Mouse (Mus musculus) hindbrain, postnatal 0 days (tissue): ENCODE results near the gene Rgs16. TPM values are rescaled to one million over a fixed set of nuclear protein-coding genes. Genes with fewer than 3 reads are reported as not detected.

Experiments used
- ATAC-seq: fragments of 200-750 bp; cut with Nextera tagmentation; 2 replicates; pipeline ENCODE4 v1.8.0; 2017; ENCODE audit warnings: mild to moderate bottlenecking, moderate TSS enrichment, moderate library complexity
- DNase-seq: peaks from one replicate; pipeline ENCODE4 v3.0.0-alpha.2; 2015; ENCODE audit warnings: low spot score
- H3K27ac ChIP-seq: fragments of 300-500 bp; sonication (generic); 2 replicates; pipeline ENCODE4 v1.5.1; 2014; ENCODE audit warnings: mild to moderate bottlenecking
- H3K27me3 ChIP-seq: fragments of 300-500 bp; sonication (generic); 2 replicates; pipeline ENCODE4 v1.6.1; 2014; ENCODE audit warnings: low read length, mixed read lengths; ENCODE audit not compliant: insufficient read depth
- H3K36me3 ChIP-seq: fragments of 300-500 bp; sonication (generic); 2 replicates; pipeline ENCODE4 v1.6.1; 2014; ENCODE audit warnings: low read length, mixed read lengths; ENCODE audit not compliant: insufficient read depth
- H3K4me1 ChIP-seq: fragments of 300-500 bp; sonication (generic); 2 replicates; pipeline ENCODE4 v1.6.1; 2014; ENCODE audit warnings: antibody characterized with exemption, low read length, mixed read lengths; ENCODE audit not compliant: insufficient read depth
- H3K4me2 ChIP-seq: fragments of 300-500 bp; sonication (generic); 2 replicates; pipeline ENCODE4 v1.6.1; 2014; ENCODE audit warnings: low read depth, mild to moderate bottlenecking, low read length, moderate library complexity, mixed read lengths
- H3K4me3 ChIP-seq: fragments of 300-500 bp; sonication (generic); 2 replicates; pipeline ENCODE4 v1.5.1; 2014; ENCODE audit warnings: low read length
- H3K9ac ChIP-seq: fragments of 300-500 bp; sonication (generic); replicated peaks from 2 replicates; pipeline ENCODE4 v1.6.1; 2014; ENCODE audit warnings: mild to moderate bottlenecking, low read length, moderate library complexity, mixed read lengths
- H3K9me3 ChIP-seq: fragments of 300-500 bp; sonication (generic); 2 replicates; pipeline ENCODE4 v1.6.1; 2016; ENCODE audit warnings: low read length, mixed read lengths
- CTCF ChIP-seq: IDR thresholded peaks from 2 replicates; pipeline ENCODE4 v1.5.1; 2016; ENCODE audit warnings: antibody characterized with exemption, control low read depth, low read depth
- WGBS: fragments of 180-500 bp; shearing (Covaris S2); extraction: QIAGEN DNeasy Blood & Tissue Kit; methylation state at CpG from one replicate; pipeline ENCODE4 v1.1.7; 2014; 5-methylcytosine and 5-hydroxymethylcytosine counted together
- polyA plus RNA-seq: library from polyadenylated mRNA; unstranded; fragments of >200 nt; fragmentation: Nextera tagmentation; extraction: Ambion mirVana; gene quantifications from 2 replicates; pipeline ENCODE4 v1.2.1, GENCODE M21; 2015
- total RNA-seq: library from RNA; depleted of rRNA; stranded (reverse); fragments of >200 nt; gene quantifications from 2 replicates; pipeline ENCODE4 v1.2.3, GENCODE M21; 2014

Gene Rgs16
- total and polyA plus RNA-seq, 2 experiments from 2014 or later, result 4.3 to 6.7 TPM

- no peak for DNase-seq
- no peaks in the 10 kb centered on the region for H3K27me3 ChIP-seq
- H3K9ac ChIP-seq, result no peak overlapping the region
- TF ChIP-seq CTCF, result no peak
- ATAC-seq, result no peak
- H3K4me3 ChIP-seq, result no peak overlapping the region
- no peak overlapping the region for H3K27ac ChIP-seq
- WGBS, result 52% methylated on average over 16 of the region's 16 CpGs
- H3K36me3 ChIP-seq, result no peaks in the 10 kb centered on the region
- peaks cover under 1% of the 10 kb centered on the region for H3K4me1 ChIP-seq
- H3K9me3 ChIP-seq, result no peaks in the 10 kb centered on the region
- H3K4me2 ChIP-seq, result no peak overlapping the region
These were observed 42.4 kb upstream of the Rgs16 start for GRCm38 (mm10) chr1:153697581-153698251.

GRCm38 (mm10) chr1:153698311-153699084 is 41.7 kb upstream of the Rgs16 start:
- no peaks in the 10 kb centered on the region for H3K36me3 ChIP-seq
- peaks cover 8% of the 10 kb centered on the region for H3K4me1 ChIP-seq
- no peak for TF ChIP-seq CTCF
- H3K4me2 ChIP-seq, result no peak overlapping the region
- H3K9ac ChIP-seq, result no peak overlapping the region
- ATAC-seq (no peak), DNase-seq (no peak)
- WGBS, result 59% methylated on average over 7 of the region's 7 CpGs
- no peaks in the 10 kb centered on the region for H3K9me3 ChIP-seq
- no peak overlapping the region for H3K27ac ChIP-seq
- no peak overlapping the region for H3K4me3 ChIP-seq
- H3K27me3 ChIP-seq, result no peaks in the 10 kb centered on the region

GRCm38 (mm10) chr1:153700448-153701063 is 39.6 kb upstream of the Rgs16 start:
- H3K4me1 ChIP-seq, result peaks cover 12% of the 10 kb centered on the region
- ATAC-seq (no peak), DNase-seq (no peak)
- 83% methylated on average over 11 of the region's 11 CpGs for WGBS
- no peak overlapping the region for H3K4me3 ChIP-seq
- H3K36me3 ChIP-seq, result no peaks in the 10 kb centered on the region
- H3K9me3 ChIP-seq, result no peaks in the 10 kb centered on the region
- H3K9ac ChIP-seq, result no peak overlapping the region
- H3K27me3 ChIP-seq, result no peaks in the 10 kb centered on the region
- H3K4me2 ChIP-seq, result no peak overlapping the region
- no peak overlapping the region for H3K27ac ChIP-seq
- TF ChIP-seq CTCF, result no peak

GRCm38 (mm10) chr1:153701461-153701860 is 38.7 kb upstream of the Rgs16 start:
- no peak for TF ChIP-seq CTCF
- no peaks in the 10 kb centered on the region for H3K9me3 ChIP-seq
- H3K36me3 ChIP-seq, result no peaks in the 10 kb centered on the region
- ATAC-seq, result no peak
- H3K4me2 ChIP-seq, result no peak overlapping the region
- no peak overlapping the region for H3K27ac ChIP-seq
- peaks cover 12% of the 10 kb centered on the region for H3K4me1 ChIP-seq
- H3K4me3 ChIP-seq, result no peak overlapping the region
- WGBS, result 91% methylated on average over 1 of the region's 1 CpGs
- H3K27me3 ChIP-seq, result no peaks in the 10 kb centered on the region
- DNase-seq, result no peak
- no peak overlapping the region for H3K9ac ChIP-seq

GRCm38 (mm10) chr1:153702166-153702852 is 37.8 kb upstream of the Rgs16 start:
- no peaks in the 10 kb centered on the region for H3K9me3 ChIP-seq
- DNase-seq (no peak), ATAC-seq (no peak)
- peaks cover 12% of the 10 kb centered on the region for H3K4me1 ChIP-seq
- no peak overlapping the region for H3K9ac ChIP-seq
- 77% methylated on average over 8 of the region's 8 CpGs for WGBS
- H3K36me3 ChIP-seq, result no peaks in the 10 kb centered on the region
- no peak overlapping the region for H3K4me2 ChIP-seq
- H3K4me3 ChIP-seq, result no peak overlapping the region
- H3K27ac ChIP-seq, result no peak overlapping the region
- no peaks in the 10 kb centered on the region for H3K27me3 ChIP-seq
- TF ChIP-seq CTCF, result no peak

DNA sequence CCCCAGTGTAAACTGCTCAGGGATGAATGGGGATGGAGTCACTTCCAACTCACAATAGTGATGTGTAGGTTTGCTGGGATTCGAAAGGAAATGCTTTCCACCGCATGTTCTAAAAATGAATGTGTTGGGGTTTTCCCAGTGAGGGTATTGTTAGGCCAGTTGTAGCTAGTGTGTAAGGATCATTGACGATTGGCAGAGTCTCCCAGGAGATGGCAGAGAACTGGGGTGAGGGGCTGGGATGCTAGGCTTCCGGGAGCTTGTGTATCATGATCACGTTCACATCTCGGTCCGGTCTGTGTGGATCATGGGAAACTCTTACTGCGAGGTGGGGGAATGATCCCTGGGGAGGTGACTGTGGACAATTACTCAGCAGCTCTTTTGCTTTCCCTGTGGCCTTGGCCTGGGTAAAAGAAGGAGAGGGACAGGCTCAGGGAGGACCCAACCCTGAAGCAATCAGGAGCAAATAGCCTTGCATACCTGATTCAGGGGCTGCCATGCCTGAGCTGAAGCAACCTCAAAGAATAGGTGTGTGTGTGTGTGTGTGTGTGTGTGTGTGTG is 37.2 kb upstream of the Rgs16 start:
- H3K4me1 ChIP-seq, result peaks cover 12% of the 10 kb centered on the region
- no peak overlapping the region for H3K9ac ChIP-seq
- ATAC-seq (0 out of 2 replicates have a peak, but pooled peaks have one; percentile 6), DNase-seq (no peak)
- H3K36me3 ChIP-seq, result no peaks in the 10 kb centered on the region
- H3K27ac ChIP-seq, result 0 out of 2 replicates have a peak overlapping the region, but pooled peaks have one; percentile 1
- H3K4me3 ChIP-seq, result no peak overlapping the region
- 41% methylated on average over 8 of the region's 8 CpGs for WGBS
- TF ChIP-seq CTCF, result no peak
- H3K9me3 ChIP-seq, result no peaks in the 10 kb centered on the region
- no peaks in the 10 kb centered on the region for H3K27me3 ChIP-seq
- no peak overlapping the region for H3K4me2 ChIP-seq
